Mouse (Mus musculus) midbrain, embryonic 15.5 days (tissue): Measurements from ENCODE around the gene Tenm2. TPM values are rescaled to one million over a fixed set of nuclear protein-coding genes. Genes with fewer than 3 reads are reported as not detected.

Experiments
- ATAC-seq: fragments of 200-750 bp; cut with Nextera tagmentation; replicated peaks from 2 replicates; pipeline ENCODE4 v1.8.0; 2017; ENCODE audit warnings: moderate TSS enrichment
- H3K27ac ChIP-seq: fragments of 300-500 bp; sonication (generic); 2 replicates; pipeline ENCODE4 v1.5.1; 2015; ENCODE audit warnings: mild to moderate bottlenecking, inconsistent platforms
- H3K27me3 ChIP-seq: fragments of 300-500 bp; sonication (generic); replicated peaks from 2 replicates; pipeline ENCODE4 v1.6.1; 2015; ENCODE audit warnings: inconsistent platforms
- H3K36me3 ChIP-seq: fragments of 300-500 bp; sonication (generic); replicated peaks from 2 replicates; pipeline ENCODE4 v1.6.1; 2015; ENCODE audit warnings: inconsistent platforms
- H3K4me1 ChIP-seq: fragments of 300-500 bp; sonication (generic); 2 replicates; pipeline ENCODE4 v1.6.1; 2015; ENCODE audit warnings: inconsistent platforms
- H3K4me2 ChIP-seq: fragments of 300-500 bp; sonication (generic); 2 replicates; pipeline ENCODE4 v1.6.1; 2015; ENCODE audit warnings: inconsistent platforms, mild to moderate bottlenecking, moderate library complexity
- H3K4me3 ChIP-seq: fragments of 300-500 bp; sonication (generic); 2 replicates; pipeline ENCODE4 v1.5.1; 2015; ENCODE audit warnings: mild to moderate bottlenecking, inconsistent platforms
- H3K9ac ChIP-seq: fragments of 300-500 bp; sonication (generic); 2 replicates; pipeline ENCODE4 v1.6.1; 2015; ENCODE audit warnings: mild to moderate bottlenecking, inconsistent platforms
- H3K9me3 ChIP-seq: fragments of 300-500 bp; sonication (generic); 2 replicates; pipeline ENCODE4 v1.6.1; 2016; ENCODE audit warnings: inconsistent platforms
- WGBS: fragments of 180-500 bp; shearing (Covaris S2); methylation state at CpG from one replicate; pipeline ENCODE4 v1.1.7; 2015; ENCODE audit warnings: mixed read lengths; 5-methylcytosine and 5-hydroxymethylcytosine counted together
- polyA plus RNA-seq: library from polyadenylated mRNA; unstranded; fragments of >200 nt; fragmentation: Nextera tagmentation; extraction: Ambion mirVana; gene quantifications from 2 replicates; pipeline ENCODE4 v1.2.1, GENCODE M21; 2015

Gene Tenm2
- polyA plus RNA-seq, 1 experiment from 2014 or later, result 92.1 TPM

GRCm38 (mm10) chr11:35973135-35973534 is 1262.6 kb downstream of the Tenm2 start:
- no peak for ATAC-seq
- Histone ChIP-seq H3K4me2 (no peak overlapping the region), H3K27me3 (no peaks in the 10 kb centered on the region), H3K9me3 (no peaks in the 10 kb centered on the region), H3K36me3 (no peaks in the 10 kb centered on the region), H3K4me3 (no peak overlapping the region), H3K27ac (0 out of 2 replicates have a peak overlapping the region, but pooled peaks have one; percentile 2), H3K9ac (no peak overlapping the region), H3K4me1 (peaks cover 29% of the 10 kb centered on the region)
- 23% methylated on average over 7 of the region's 7 CpGs for WGBS

GRCm38 (mm10) chr11:35972270-35972931 is 1263.4 kb downstream of the Tenm2 start:
- H3K4me2 ChIP-seq, result no peak overlapping the region
- 2% methylated on average over 6 of the region's 6 CpGs for WGBS
- ATAC-seq, result no peak

GRCm38 (mm10) chr11:35970806-35971705 is 1264.7 kb downstream of the Tenm2 start:
- 89% methylated on average over 19 of the region's 19 CpGs for WGBS
- no peak for ATAC-seq

More at GRCm38 (mm10) chr11:35972270-35972931, 1263.4 kb downstream of the Tenm2 start:
- H3K36me3 ChIP-seq, result no peaks in the 10 kb centered on the region
- H3K27ac ChIP-seq, result no peak overlapping the region
- no peak overlapping the region for H3K9ac ChIP-seq
- no peaks in the 10 kb centered on the region for H3K9me3 ChIP-seq
- H3K4me3 ChIP-seq, result no peak overlapping the region
- H3K27me3 ChIP-seq, result no peaks in the 10 kb centered on the region
- H3K4me1 ChIP-seq, result peaks cover 24% of the 10 kb centered on the region

GRCm38 (mm10) chr11:35968291-35968690 is 1267.5 kb downstream of the Tenm2 start:
- Histone ChIP-seq H3K4me3 (no peak overlapping the region), H3K27ac (no peak overlapping the region), H3K27me3 (no peaks in the 10 kb centered on the region), H3K4me2 (no peak overlapping the region), H3K4me1 (peaks cover 14% of the 10 kb centered on the region), H3K36me3 (no peaks in the 10 kb centered on the region), H3K9me3 (no peaks in the 10 kb centered on the region), H3K9ac (no peak overlapping the region)
- 95% methylated on average over 10 of the region's 10 CpGs for WGBS
- no peak for ATAC-seq

More at GRCm38 (mm10) chr11:35970806-35971705, 1264.7 kb downstream of the Tenm2 start:
- H3K36me3 ChIP-seq, result no peaks in the 10 kb centered on the region
- H3K9me3 ChIP-seq, result no peaks in the 10 kb centered on the region
- H3K4me3 ChIP-seq, result no peak overlapping the region
- no peak overlapping the region for H3K9ac ChIP-seq
- no peak overlapping the region for H3K4me2 ChIP-seq
- H3K27me3 ChIP-seq, result no peaks in the 10 kb centered on the region
- H3K4me1 ChIP-seq, result peaks cover 18% of the 10 kb centered on the region
- H3K27ac ChIP-seq, result no peak overlapping the region

GRCm38 (mm10) chr11:35963981-35964549 is 1271.7 kb downstream of the Tenm2 start:
- no peaks in the 10 kb centered on the region for H3K9me3 ChIP-seq
- ATAC-seq, result no peak
- H3K27me3 ChIP-seq, result no peaks in the 10 kb centered on the region
- H3K4me2 ChIP-seq, result no peak overlapping the region
- H3K4me3 ChIP-seq, result no peak overlapping the region
- H3K36me3 ChIP-seq, result no peaks in the 10 kb centered on the region
- no peak overlapping the region for H3K27ac ChIP-seq
- 0 out of 2 replicates have a peak, but pooled peaks cover 7% of the 10 kb centered on the region for H3K4me1 ChIP-seq
- WGBS, result 85% methylated on average over 9 of the region's 9 CpGs
- H3K9ac ChIP-seq, result no peak overlapping the region

GRCm38 (mm10) chr11:35963554-35963953 is 1272.2 kb downstream of the Tenm2 start:
- WGBS, result 65% methylated on average over 2 of the region's 2 CpGs
- no peak overlapping the region for H3K4me3 ChIP-seq
- no peaks in the 10 kb centered on the region for H3K36me3 ChIP-seq
- ATAC-seq, result no peak
- no peak overlapping the region for H3K4me2 ChIP-seq
- H3K27ac ChIP-seq, result no peak overlapping the region
- H3K9me3 ChIP-seq, result no peaks in the 10 kb centered on the region
- 0 out of 2 replicates have a peak, but pooled peaks cover 7% of the 10 kb centered on the region for H3K4me1 ChIP-seq
- H3K27me3 ChIP-seq, result no peaks in the 10 kb centered on the region
- no peak overlapping the region for H3K9ac ChIP-seq

- Histone ChIP-seq H3K4me2 (no peak overlapping the region), H3K36me3 (no peaks in the 10 kb centered on the region), H3K9ac (no peak overlapping the region), H3K27ac (no peak overlapping the region), H3K27me3 (no peaks in the 10 kb centered on the region), H3K9me3 (no peaks in the 10 kb centered on the region), H3K4me1 (0 out of 2 replicates have a peak, but pooled peaks cover 7% of the 10 kb centered on the region), H3K4me3 (no peak overlapping the region)
- WGBS, result 93% methylated on average over 2 of the region's 2 CpGs
- no peak for ATAC-seq
Observed at GRCm38 (mm10) chr11:35962431-35962830, 1273.3 kb downstream of the Tenm2 start.

- WGBS, result 95% methylated on average over 3 of the region's 3 CpGs
Observed at GRCm38 (mm10) chr11:35959270-35959669, 1276.5 kb downstream of the Tenm2 start.

More at GRCm38 (mm10) chr11:35959270-35959669, 1276.5 kb downstream of the Tenm2 start:
- Histone ChIP-seq H3K27me3 (no peaks in the 10 kb centered on the region), H3K4me1 (0 out of 2 replicates have a peak, but pooled peaks cover 7% of the 10 kb centered on the region), H3K36me3 (no peaks in the 10 kb centered on the region), H3K9me3 (no peaks in the 10 kb centered on the region), H3K27ac (no peak overlapping the region), H3K9ac (no peak overlapping the region), H3K4me3 (no peak overlapping the region), H3K4me2 (no peak overlapping the region)
- no peak for ATAC-seq
